Mouse (Mus musculus) limb, embryonic 14.5 days (tissue): Measurements from ENCODE around the gene Ube2h. TPM values are rescaled to one million over a fixed set of nuclear protein-coding genes. Genes with fewer than 3 reads are reported as not detected.

ENCODE experiments used
- ATAC-seq: fragments of 200-750 bp; cut with Nextera tagmentation; 2 replicates; pipeline ENCODE4 v1.8.0; 2017; ENCODE audit warnings: low read depth, moderate number of reproducible peaks, moderate TSS enrichment; ENCODE audit not compliant: low FRiP score
- DNase-seq: peaks from one replicate; pipeline ENCODE4 v3.0.0-alpha.2; 2015; ENCODE audit warnings: low spot score
- H3K27ac ChIP-seq: fragments of 300-500 bp; sonication (generic); replicated peaks from 2 replicates; pipeline ENCODE4 v1.5.1; 2014; ENCODE audit warnings: low read depth, mild to moderate bottlenecking, low read length, moderate library complexity, mixed read lengths
- H3K27me3 ChIP-seq: fragments of 300-500 bp; sonication (generic); 2 replicates; pipeline ENCODE4 v1.6.1; 2014; ENCODE audit warnings: low read length, mixed read lengths; ENCODE audit not compliant: control insufficient read depth, insufficient read depth
- H3K36me3 ChIP-seq: fragments of 300-500 bp; sonication (generic); 2 replicates; pipeline ENCODE4 v1.6.1; 2014; ENCODE audit warnings: mild to moderate bottlenecking, low read length, moderate library complexity, mixed read lengths; ENCODE audit not compliant: control insufficient read depth, insufficient read depth
- H3K4me1 ChIP-seq: fragments of 300-500 bp; sonication (generic); 2 replicates; pipeline ENCODE4 v1.6.1; 2014; ENCODE audit warnings: antibody characterized with exemption, low read length, mixed read lengths; ENCODE audit not compliant: control insufficient read depth, insufficient read depth
- H3K4me2 ChIP-seq: fragments of 300-500 bp; sonication (generic); replicated peaks from 2 replicates; pipeline ENCODE4 v1.6.1; 2014; ENCODE audit warnings: low read depth, mild to moderate bottlenecking, low read length, moderate library complexity; ENCODE audit not compliant: severe bottlenecking
- H3K4me3 ChIP-seq: fragments of 300-500 bp; sonication (generic); replicated peaks from 2 replicates; pipeline ENCODE4 v1.5.1; 2014; ENCODE audit warnings: low read length
- H3K9ac ChIP-seq: fragments of 300-500 bp; sonication (generic); 2 replicates; pipeline ENCODE4 v1.6.1; 2014; ENCODE audit warnings: mild to moderate bottlenecking, low read depth, low read length, moderate library complexity; ENCODE audit not compliant: severe bottlenecking
- H3K9me3 ChIP-seq: fragments of 300-500 bp; sonication (generic); 2 replicates; pipeline ENCODE4 v1.6.1; 2016; ENCODE audit warnings: low read length; ENCODE audit not compliant: control insufficient read depth
- POLR2A ChIP-seq: fragments of 200-500 bp; IDR thresholded peaks from 2 replicates; pipeline ENCODE4 v1.8.0; 2012; ENCODE audit warnings: inconsistent platforms, mild to moderate bottlenecking, moderate library complexity, borderline replicate concordance; ENCODE audit not compliant: insufficient read depth, insufficient read length; ENCODE audit errors: extremely low read depth
- WGBS: fragments of 180-500 bp; shearing (Covaris S2); extraction: QIAGEN DNeasy Blood & Tissue Kit; methylation state at CpG from one replicate; pipeline ENCODE4 v1.1.7; 2014; 5-methylcytosine and 5-hydroxymethylcytosine counted together
- polyA plus RNA-seq, 2 experiments: library from polyadenylated mRNA; depleted of rRNA in 1 of 2; stranded (reverse) in 1 of 2; unstranded in 1 of 2; fragments of >200 nt; fragmentation: Nextera tagmentation in 1 of 2; extraction: Ambion mirVana in 1 of 2; gene quantifications; 2 replicates each; pipeline versions ENCODE4 v1.2.1 to v1.2.3; 2012 to 2014

Ube2h gene
- polyA plus RNA-seq, 2 experiments, result 43.0 to 50.1 TPM

DNA sequence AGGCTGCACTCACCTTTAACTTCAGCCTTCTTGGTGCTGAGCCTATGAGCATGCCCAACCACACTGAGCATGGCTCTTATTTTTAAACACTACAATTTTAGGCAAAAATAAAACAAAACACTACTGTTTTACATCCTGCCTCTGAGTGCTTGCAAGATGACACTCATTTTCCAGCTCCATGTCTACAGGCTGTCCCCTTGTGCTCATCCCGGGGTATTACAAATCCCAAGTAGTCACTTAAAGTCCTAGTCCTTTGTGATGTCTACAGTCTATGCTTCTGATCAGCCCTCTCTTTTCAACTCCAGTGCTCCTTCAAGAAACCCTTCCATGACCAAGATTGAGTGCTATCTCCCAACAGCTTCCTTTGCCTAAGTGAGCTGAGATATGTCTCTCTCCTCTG is 26.0 kb downstream of the Ube2h start:
- ATAC-seq (no peak), DNase-seq (no peak)
- Histone ChIP-seq H3K27ac (no peak overlapping the region), H3K9me3 (no peaks in the 10 kb centered on the region), H3K4me2 (no peak overlapping the region), H3K9ac (no peak overlapping the region), H3K4me1 (peaks cover 3% of the 10 kb centered on the region; the same call in 1 of the 2 replicates), H3K36me3 (peaks cover 59% of the 10 kb centered on the region), H3K4me3 (no peak overlapping the region), H3K27me3 (no peaks in the 10 kb centered on the region)
- TF ChIP-seq POLR2A, result no peak
- WGBS, result 80% methylated on average over 1 of the region's 1 CpGs

GRCm38 (mm10) chr6:30276882-30277281 is 27.5 kb downstream of the Ube2h start:
- H3K4me3 ChIP-seq, result no peak overlapping the region
- H3K27ac ChIP-seq, result no peak overlapping the region
- DNase-seq (no peak), ATAC-seq (no peak)
- no peak for TF ChIP-seq POLR2A
- 92% methylated on average over 7 of the region's 7 CpGs for WGBS
- no peaks in the 10 kb centered on the region for H3K27me3 ChIP-seq
- peaks cover 3% of the 10 kb centered on the region; the same call in 1 of the 2 replicates for H3K4me1 ChIP-seq
- peaks cover 63% of the 10 kb centered on the region for H3K36me3 ChIP-seq
- no peak overlapping the region for H3K4me2 ChIP-seq
- no peaks in the 10 kb centered on the region for H3K9me3 ChIP-seq
- H3K9ac ChIP-seq, result no peak overlapping the region

DNA sequence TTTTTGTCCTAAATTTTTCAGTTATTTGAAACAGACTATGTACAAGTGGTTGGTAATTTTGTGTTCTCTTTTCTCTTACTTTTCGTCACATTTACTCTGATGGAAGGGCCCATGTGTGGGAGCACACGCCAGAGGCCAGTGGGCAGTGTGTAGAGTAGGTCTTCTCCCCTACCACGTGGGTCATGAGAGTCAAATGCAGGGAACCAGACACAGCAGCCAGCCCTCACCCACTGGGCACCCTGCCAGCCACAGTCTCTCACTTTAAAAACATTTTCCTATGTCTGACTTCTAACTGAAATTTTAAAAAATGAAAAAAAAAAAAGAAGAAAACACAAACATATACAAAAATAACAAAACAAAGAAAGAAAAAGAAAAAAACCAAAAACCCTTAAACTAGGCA is 28.0 kb downstream of the Ube2h start:
- ATAC-seq (no peak), DNase-seq (no peak)
- Histone ChIP-seq H3K9ac (no peak overlapping the region), H3K27ac (no peak overlapping the region), H3K9me3 (no peaks in the 10 kb centered on the region), H3K4me2 (no peak overlapping the region), H3K36me3 (peaks cover 64% of the 10 kb centered on the region), H3K4me1 (peaks cover 3% of the 10 kb centered on the region; the same call in 1 of the 2 replicates), H3K4me3 (no peak overlapping the region), H3K27me3 (no peaks in the 10 kb centered on the region)
- 73% methylated on average over 3 of the region's 3 CpGs for WGBS
- no peak for TF ChIP-seq POLR2A

DNA sequence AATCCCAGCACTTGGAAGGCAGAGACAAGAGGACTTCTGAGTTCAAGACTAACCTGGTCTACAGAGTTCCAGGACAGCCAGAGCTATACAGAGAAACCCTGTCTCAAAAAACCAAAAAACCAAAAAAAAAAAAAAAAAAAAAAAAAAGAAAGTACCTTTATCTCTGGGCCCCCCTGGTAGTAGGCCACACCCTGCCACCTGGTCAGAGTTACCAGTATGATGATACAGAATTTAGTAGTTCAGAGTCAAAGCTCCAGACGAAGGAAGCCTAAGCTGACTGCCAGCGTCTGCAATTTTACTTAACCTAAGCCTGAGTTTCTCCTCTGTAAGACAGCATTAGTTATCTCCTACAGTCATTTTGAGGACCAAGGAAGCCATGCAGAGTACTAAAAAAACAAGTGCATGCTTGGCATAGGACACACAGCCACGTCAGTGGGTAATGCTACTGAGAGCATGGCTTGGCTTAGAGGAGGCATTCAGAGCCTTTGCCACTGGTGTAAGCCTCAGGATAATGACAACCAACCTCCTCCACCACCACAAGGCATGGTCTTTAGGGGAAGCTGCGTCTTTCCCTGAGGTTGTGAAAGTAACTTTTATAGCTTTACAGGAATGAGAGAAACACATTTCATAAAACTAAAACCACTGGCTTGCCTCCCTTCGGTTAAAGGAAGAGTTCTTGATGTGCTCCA is 29.0 kb downstream of the Ube2h start:
- no peak for DNase-seq
- H3K27ac ChIP-seq, result no peak overlapping the region
- 61% methylated on average over 5 of the region's 5 CpGs for WGBS
- H3K4me1 ChIP-seq, result peaks cover 3% of the 10 kb centered on the region; the same call in 1 of the 2 replicates
- no peak for ATAC-seq
- TF ChIP-seq POLR2A, result no peak
- H3K4me3 ChIP-seq, result no peak overlapping the region
- no peak overlapping the region for H3K9ac ChIP-seq
- H3K4me2 ChIP-seq, result no peak overlapping the region
- no peaks in the 10 kb centered on the region for H3K9me3 ChIP-seq
- no peaks in the 10 kb centered on the region for H3K27me3 ChIP-seq
- H3K36me3 ChIP-seq, result peaks cover 69% of the 10 kb centered on the region

DNA sequence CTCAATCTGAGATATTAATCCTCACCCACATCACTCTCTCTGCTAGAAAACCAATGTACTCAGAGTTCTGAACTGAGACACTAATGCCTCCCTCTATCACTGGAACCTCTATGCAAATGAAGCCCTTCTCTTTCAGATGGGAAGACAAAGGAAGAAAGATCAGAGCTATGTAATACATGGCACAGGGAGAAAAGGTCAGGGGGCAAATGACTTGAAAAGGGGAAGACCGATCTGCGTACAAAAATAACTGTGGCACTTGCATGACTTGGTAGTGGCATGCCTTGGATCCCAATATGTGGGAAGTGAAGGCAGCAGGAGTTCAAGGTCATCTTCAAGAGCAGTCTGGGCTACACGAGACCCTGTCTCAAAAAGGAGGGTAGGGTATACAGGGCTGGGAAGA is 31.4 kb downstream of the Ube2h start:
- DNase-seq, result no peak
- Histone ChIP-seq H3K4me1 (peaks cover 3% of the 10 kb centered on the region; the same call in 1 of the 2 replicates), H3K9me3 (no peaks in the 10 kb centered on the region), H3K4me3 (no peak overlapping the region), H3K9ac (no peak overlapping the region), H3K27me3 (no peaks in the 10 kb centered on the region), H3K27ac (no peak overlapping the region), H3K36me3 (peaks cover 54% of the 10 kb centered on the region), H3K4me2 (no peak overlapping the region)
- WGBS, result 84% methylated on average over 3 of the region's 3 CpGs
- no peak for ATAC-seq
- TF ChIP-seq POLR2A, result no peak
